Mouse (Mus musculus) heart, postnatal 10 days (tissue): ENCODE results near the gene Ccr4. TPM values are rescaled to one million over a fixed set of nuclear protein-coding genes. Genes with fewer than 3 reads are reported as not detected.
A peak's percentile ranks its signal among the peaks of the same experiment; 100 is the strongest.
"Not testable (repeated sequence)": the region's sequence is repeated elsewhere in the genome, so short reads cannot be mapped to it uniquely, and the experiment has no call there.

Source experiments
- DNase-seq, 2 experiments: peaks; one replicate each; pipeline ENCODE4 v3.0.0; 2021
- intact Hi-C: fragments of 180-260 bp; cut with DNase I; formaldehyde crosslinking; loops from one replicate; pipeline ENCODE4 v1.15.1; 2025
- total RNA-seq, 2 experiments: library from RNA; stranded (reverse); gene quantifications; 2 replicates each; pipeline ENCODE4 v1.2.3; 2021

The Ccr4 gene
- total RNA-seq, 2 experiments from 2014 or later, result 0.10 TPM; not detected in 1

GRCm38 (mm10) chr9:114525073-114525633, 20.4 kb upstream of the Ccr4 start:
- intact Hi-C loops, result no loop called here
- DNase-seq, result no peak

GRCm38 (mm10) chr9:114522501-114522900, 17.8 kb upstream of the Ccr4 start:
- intact Hi-C loops, result no loop called here
- no peak for DNase-seq

DNA sequence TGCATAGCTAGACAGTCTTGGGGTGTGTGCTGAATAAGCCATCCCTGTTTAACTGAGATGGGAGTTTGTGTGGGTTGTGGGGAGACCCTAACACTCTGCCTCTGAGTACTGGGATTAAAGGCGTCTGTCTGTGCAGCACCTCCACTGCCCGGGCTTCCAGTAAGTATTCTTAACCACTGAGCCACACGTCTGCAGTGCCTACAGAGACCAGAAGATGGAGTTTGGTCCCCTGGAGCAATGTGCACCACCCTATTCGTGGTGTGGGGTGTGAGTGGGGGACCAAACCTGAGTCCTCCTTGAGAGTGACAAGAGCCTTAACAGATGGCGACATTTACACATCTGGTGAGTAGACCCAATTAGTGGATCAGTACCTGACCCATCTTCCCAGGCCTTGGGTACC, 17.3 kb upstream of the Ccr4 start:
- intact Hi-C loops, result no loop called here
- DNase-seq, result no peak

GRCm38 (mm10) chr9:114520529-114520928, 15.8 kb upstream of the Ccr4 start:
- DNase-seq, intact Hi-C loops: not testable (repeated sequence)

DNA sequence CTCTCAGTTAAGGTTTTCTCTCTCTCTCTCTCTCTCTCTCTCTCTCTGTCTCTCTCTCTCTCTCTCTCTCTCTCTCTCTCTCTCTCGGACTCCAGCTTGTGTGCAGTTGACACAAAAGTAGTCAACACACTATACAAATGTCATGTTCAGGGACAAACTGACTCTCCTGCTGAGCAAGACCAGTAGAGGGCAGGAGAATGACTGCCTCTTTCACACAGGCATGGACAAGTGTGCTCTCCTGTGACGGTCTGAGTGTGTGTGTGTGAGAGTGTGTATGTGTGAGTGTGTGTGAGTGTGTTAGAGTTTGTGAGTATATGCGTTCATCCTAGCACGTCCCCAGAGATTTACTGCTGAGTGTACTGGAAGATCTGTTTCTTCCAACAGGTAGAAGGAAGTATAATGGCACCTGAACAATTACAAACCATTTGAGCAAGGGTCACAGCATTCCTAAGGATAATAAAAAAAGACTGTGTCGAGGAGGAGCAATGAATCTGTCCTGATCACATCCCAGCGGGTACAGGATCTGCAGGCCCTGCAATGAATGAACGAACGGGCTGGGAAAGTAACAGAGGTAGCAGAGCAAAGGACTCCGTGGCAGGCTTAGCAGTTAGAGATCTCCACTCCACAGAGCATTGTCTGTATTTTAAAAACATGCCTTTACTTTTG, 14.2 kb upstream of the Ccr4 start:
- intact Hi-C loops, result no loop called here

GRCm38 (mm10) chr9:114517924-114518497, 13.3 kb upstream of the Ccr4 start:
- DNase-seq, result no peak
- intact Hi-C loops, result no loop called here

More for the DNA sequence above, 14.2 kb upstream of the Ccr4 start:
- no peak for DNase-seq

- no peak for DNase-seq
- intact Hi-C loops, result no loop called here
Measured at GRCm38 (mm10) chr9:114515364-114515763, 10.6 kb upstream of the Ccr4 start, which contains the start of gene C130032M10Rik. C130032M10Rik (plus strand) TSS chr9:114515697.

- DNase-seq, result no peak
- intact Hi-C loops, result no loop called here
Measured at GRCm38 (mm10) chr9:114512831-114513230, 8.1 kb upstream of the Ccr4 start.

- no peak for DNase-seq
- intact Hi-C loops, result no loop called here
Measured at GRCm38 (mm10) chr9:114509785-114510184, 5.1 kb upstream of the Ccr4 start.

DNA sequence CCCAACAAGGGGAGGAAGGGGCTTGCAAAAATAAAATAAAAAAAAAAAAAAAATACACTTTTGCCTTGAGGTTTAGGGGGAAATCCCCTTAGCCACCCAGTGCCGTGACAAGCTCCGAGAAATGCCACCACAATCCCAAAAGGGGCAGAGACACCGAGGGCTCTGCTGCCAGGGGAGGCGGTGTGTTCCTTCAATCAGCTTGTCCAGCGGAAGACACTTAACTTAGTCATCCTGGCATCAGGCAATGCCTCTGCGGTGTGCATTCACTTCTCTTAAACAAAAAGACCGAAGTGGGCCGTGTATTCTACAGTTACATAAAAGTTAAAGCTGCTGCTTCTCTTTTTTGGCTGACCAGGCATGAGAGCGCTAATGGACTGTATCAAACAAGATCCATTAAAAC, 2.7 kb upstream of the Ccr4 start:
- no peak for DNase-seq
- intact Hi-C loops, result no loop called here

- intact Hi-C loops, result no loop called here
- no peak for DNase-seq
Measured at GRCm38 (mm10) chr9:114506564-114506963, 1.8 kb upstream of the Ccr4 start.

- DNase-seq, result no peak
- intact Hi-C loops, result no loop called here
Measured at GRCm38 (mm10) chr9:114502711-114503427, 1.8 kb downstream of the Ccr4 start.

- no peak for DNase-seq
- intact Hi-C loops, result no loop called here
Measured at GRCm38 (mm10) chr9:114501913-114502312, 2.8 kb downstream of the Ccr4 start.

DNA sequence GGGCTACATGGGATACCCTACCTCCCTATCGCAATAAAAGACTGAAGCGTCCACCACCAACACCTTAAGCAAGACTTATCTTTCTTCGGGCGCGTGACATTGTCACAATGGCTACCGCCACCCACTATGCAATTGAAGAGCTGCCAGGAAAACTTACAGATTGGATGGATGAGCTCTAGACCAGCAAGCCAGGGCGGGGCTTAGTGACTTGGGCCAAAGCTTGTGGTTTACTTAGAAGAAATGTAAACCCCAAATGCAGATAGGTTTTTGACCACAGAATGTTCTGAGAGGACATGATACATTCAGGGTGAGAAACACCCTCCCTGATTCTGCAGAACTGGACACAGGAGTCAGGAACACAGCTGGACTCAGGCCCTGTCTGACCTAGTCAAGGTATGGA, 3.6 kb downstream of the Ccr4 start:
- DNase-seq, result no peak
- intact Hi-C loops, result no loop called here

DNA sequence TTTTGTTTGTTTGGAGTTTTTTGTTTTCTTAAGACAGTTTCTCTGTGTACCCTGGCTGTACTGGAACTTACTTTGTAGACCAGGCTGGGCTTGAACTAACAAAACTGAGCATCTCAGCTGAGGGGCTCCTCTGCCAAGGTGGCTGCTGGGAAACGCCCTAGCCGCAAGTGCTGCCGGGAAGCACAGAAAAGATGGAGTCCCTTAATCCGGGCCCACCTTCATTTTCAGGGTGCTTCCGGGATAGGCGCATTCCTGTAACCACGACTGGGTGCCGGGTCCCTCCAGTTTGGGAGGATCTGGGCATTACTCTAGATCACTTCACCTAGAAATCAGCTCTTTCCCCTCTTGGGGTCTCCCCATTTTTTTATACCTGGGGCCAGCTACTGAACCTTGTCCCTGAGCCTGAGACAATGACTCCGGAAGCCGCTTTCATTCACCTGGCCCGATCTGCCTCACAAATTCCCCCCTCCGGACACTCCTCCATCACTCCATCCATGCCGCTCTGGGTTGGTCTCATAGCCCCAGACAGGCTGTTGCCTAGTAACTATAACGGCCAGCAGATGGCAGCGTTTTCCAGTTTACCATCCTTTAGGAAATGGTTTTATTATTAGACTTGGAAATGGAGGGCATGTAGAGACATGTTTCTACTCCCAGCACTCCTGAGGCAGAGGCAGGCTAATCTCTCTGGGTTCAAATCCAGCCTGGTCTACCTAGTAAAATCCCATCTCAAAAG, 4.8 kb downstream of the Ccr4 start:
- DNase-seq, result peak; percentile 58 to 73
- intact Hi-C loops, result loop anchor here (1.0 to 10.0 kb wide), 3 partner anchors 81 to 185 kb away; no protein-coding TSS in a partner anchor

GRCm38 (mm10) chr9:114498218-114498617, 6.5 kb downstream of the Ccr4 start:
- intact Hi-C loops, result loop anchor here (2.0 to 10.0 kb wide), 2 partner anchors 81 to 183 kb away; no protein-coding TSS in a partner anchor
- peak; percentile 87 to 94 for DNase-seq

DNA sequence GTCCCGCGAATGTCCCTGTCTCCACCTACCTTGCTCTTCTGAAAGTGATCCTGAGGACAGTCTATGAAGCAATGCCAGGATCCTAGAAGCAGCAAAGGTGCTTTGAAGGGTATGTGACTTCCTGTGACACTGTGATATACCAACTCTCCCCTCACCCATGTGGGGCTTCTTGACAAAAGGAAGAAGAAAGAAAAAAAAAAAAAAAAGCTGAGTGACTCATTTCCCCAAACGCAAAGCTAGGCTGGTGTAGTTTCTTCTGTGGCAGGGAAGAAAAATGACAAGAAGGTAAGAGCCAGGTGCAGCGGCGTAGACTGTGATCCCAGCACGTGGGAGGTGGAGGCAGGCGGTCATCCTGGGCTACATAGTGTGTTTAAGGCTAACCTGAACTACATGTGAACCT, 8.2 kb downstream of the Ccr4 start:
- intact Hi-C loops, result loop anchor here (10.0 kb wide), 1 partner anchor 182 kb away; no protein-coding TSS in a partner anchor
- no peak for DNase-seq

DNA sequence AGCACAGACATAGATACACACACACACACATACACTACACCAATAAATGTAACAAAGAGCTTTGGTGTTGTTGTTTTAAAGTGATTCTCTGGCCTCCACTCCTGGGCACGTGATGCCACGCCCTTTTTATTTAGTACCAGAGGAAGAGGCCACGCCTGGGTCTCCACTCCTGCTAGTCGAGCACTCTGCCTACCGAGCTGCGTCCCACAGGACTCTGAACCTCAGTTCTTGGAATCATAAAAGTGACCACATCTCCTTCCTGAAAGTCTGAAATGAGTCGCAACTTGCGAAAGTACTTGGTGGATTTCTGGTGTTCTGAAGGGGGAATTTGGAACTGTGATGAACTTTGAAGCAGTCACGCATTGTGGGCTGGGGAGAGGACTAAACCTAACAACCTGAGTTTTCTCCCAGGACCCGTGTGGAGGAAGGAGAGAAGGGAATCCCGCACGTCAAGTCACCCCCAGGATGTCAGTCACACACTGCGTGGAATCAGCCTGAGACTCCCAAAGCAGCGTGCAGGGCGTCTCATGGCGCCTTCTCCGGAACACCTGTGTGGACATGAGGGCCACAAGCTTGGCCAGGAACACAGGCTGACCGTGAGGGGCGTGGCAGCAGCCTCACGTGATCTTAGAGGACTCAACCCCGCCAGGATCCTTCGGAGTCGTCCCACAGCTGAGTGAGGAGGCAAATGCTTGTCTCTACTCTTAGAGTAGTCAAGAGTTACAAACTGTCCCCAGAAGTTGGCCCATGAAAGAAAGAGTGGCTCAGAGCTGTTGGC, 17.0 kb downstream of the Ccr4 start:
- intact Hi-C loops, result no loop called here
- DNase-seq, result no peak

- intact Hi-C loops, result no loop called here
- DNase-seq, result no peak
Measured at GRCm38 (mm10) chr9:114486808-114487207, 17.9 kb downstream of the Ccr4 start.

GRCm38 (mm10) chr9:114484771-114485170, 19.9 kb downstream of the Ccr4 start:
- DNase-seq, result no peak
- intact Hi-C loops, result no loop called here
